Mouse (Mus musculus) left cerebral cortex, postnatal 10 days (tissue): ENCODE results near the gene Atp6v0d1. TPM values are rescaled to one million over a fixed set of nuclear protein-coding genes. Genes with fewer than 3 reads are reported as not detected.
A peak's percentile ranks its signal among the peaks of the same experiment; 100 is the strongest.

Source experiments
- DNase-seq, 2 experiments: peaks; one replicate each; pipeline ENCODE4 v3.0.0; 2021 to 2022; ENCODE audit warnings: low spot score in 2 of 2, mixed read lengths in 1 of 2; ENCODE audit errors: extremely low spot score in 1 of 2
- intact Hi-C: fragments of 180-260 bp; cut with DNase I; formaldehyde crosslinking; loops from one replicate; pipeline ENCODE4 v1.15.1; 2025
- total RNA-seq, 2 experiments: library from RNA; stranded (reverse); gene quantifications; 2 replicates each; pipeline ENCODE4 v1.2.3; 2021

Atp6v0d1 gene
- total RNA-seq, 2 experiments from 2014 or later = 346 to 352 TPM

DNA sequence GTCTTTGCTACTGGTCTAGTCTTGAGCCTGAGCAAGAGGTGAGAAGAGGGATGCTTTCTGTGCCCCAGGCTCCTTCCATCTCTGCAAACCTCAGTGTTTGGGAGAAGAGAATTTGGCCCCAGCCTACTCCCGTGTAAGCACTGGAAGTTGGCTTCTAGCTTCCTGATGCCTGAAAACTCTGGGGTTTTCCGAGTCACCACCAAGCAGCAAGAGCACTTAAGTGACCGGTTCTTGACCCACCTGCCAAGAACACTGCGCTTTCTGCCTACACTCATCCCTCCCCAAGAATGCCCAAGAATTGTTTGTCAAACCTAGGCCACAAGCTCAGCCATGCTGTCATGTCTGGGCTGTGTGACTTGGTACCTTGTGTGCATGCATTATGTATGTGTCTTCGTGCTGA, 45.3 kb downstream of the Atp6v0d1 start:
- DNase-seq = no peak
- intact Hi-C loops = no loop called here

DNA sequence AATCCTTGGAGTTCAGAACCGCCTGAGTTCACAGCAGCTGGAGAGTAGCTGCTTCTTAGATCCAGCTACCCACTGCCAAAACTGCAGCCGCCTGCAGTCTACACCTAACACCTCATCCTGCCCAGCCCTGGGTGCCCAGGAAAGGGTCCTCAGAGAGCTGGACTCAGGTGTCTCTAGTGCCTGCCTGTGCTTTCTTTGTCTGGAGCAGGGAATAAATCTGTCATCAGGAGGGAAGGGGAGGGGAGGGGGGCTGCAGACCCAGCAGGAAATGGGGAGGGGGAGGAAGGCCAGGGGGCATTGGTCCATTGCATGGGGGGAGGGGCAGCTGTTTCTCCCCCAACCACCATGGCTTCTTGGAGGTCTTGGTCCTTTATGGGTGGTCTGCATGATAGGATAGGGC, 46.3 kb downstream of the Atp6v0d1 start:
- DNase-seq = no peak
- intact Hi-C loops = loop anchor here (5.0 kb wide), 1 partner anchor 33 kb away; no protein-coding TSS in a partner anchor

GRCm38 (mm10) chr8:105518436-105519313, 47.2 kb downstream of the Atp6v0d1 start, which contains the start of gene Hsd11b2:
Gene Hsd11b2 (plus strand): TSS chr8:105518755.
- intact Hi-C loops = loop anchor here (5.0 kb wide), 1 partner anchor 34 kb away; no protein-coding TSS in a partner anchor
- peak in 1 of 2 experiments; percentile 65 for DNase-seq

- intact Hi-C loops = loop anchor here (5.0 kb wide), 1 partner anchor 35 kb away; no protein-coding TSS in a partner anchor
Measured at GRCm38 (mm10) chr8:105517346-105517745, 48.5 kb downstream of the Atp6v0d1 start.

GRCm38 (mm10) chr8:105516018-105516645, 49.7 kb downstream of the Atp6v0d1 start:
- intact Hi-C loops = loop anchor here (5.0 kb wide), 1 partner anchor 36 kb away; no protein-coding TSS in a partner anchor
- DNase-seq = peak; percentile 57 to 75

More at GRCm38 (mm10) chr8:105517346-105517745, 48.5 kb downstream of the Atp6v0d1 start:
- no peak for DNase-seq

DNA sequence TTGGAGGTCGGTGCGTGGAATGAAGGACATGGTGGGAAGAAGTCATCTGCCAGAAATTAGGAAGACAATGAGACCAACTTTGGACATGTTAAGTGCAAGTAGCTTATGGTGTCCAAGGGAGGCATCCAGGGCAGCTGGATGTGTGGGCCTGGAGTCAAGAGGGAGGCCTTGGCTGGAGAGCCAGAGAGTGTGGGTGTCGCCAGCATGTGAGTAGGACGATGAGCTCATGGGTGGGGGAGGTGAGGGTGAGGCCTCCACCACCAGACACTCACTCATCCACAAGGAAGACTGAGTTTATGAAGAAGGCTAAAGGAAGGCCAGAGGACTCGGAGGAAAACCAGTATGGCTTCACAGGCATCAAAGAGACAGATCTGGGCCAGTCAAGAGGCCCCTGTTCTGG, 51.2 kb downstream of the Atp6v0d1 start:
- DNase-seq = no peak
- intact Hi-C loops = loop anchor here (5.0 kb wide), 1 partner anchor 38 kb away; no protein-coding TSS in a partner anchor

DNA sequence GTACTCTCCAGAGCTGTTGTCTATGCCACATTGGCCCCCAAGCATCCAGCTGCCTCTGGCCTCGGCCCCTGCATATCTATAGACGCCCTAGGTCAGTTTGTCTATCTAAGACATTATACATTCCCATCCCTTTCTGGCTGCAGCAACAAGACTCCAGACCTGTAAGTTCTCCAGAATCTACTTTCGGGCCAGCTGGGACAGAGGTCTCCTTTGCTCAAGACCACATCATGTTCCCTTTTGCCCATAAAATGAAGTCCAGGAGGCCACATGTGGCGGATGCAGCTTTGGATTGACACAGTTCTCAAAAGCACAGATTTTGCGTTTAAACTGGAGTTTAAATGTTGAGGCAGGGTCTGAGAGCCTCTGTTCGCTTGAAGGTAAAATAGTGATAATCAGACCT, 51.7 kb downstream of the Atp6v0d1 start:
- intact Hi-C loops = no loop called here
- DNase-seq = no peak

GRCm38 (mm10) chr8:105509997-105510735, 55.7 kb downstream of the Atp6v0d1 start:
- DNase-seq = no peak
- intact Hi-C loops = no loop called here

DNA sequence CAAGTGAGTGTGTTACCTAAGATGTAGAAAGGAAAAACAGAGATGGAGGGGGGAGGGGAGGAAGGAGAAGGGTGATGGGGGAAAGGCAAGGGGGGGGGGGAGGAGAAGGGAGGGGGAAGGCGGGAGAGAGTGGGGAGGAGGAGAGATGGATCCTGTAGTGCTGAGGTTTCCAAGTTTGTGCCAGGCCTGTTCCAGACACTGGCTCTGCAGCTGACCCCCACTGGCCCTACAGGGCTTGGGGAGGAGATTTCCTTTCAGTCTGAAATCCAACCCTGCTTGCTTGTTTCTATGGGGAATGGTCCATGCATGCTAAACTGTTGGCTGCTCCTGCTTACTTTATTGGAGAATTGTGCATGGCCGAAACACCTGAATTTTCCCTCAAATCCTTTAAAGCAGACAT, 57.1 kb downstream of the Atp6v0d1 start:
- no peak for DNase-seq
- intact Hi-C loops = no loop called here

GRCm38 (mm10) chr8:105506977-105507376, 58.9 kb downstream of the Atp6v0d1 start:
- no peak for DNase-seq
- intact Hi-C loops = no loop called here

DNA sequence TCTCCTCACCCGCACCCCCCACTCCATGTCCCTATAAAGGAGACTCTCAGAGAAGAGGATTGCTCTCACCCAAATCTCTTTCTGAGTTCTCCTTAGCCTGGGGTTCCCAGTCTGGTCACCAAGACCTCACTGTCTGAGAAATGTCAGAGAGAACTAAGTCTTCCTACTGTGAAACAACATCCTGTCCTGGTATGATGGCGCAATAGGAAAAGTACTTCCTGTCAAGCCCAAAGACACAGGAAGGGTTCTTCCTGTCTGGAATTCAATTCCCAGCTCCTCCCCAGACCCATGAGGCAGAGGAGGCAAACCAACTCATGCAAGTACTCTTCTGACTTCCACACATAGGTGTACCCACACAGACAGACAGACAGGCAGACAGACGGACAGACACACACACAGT, 61.2 kb downstream of the Atp6v0d1 start:
- intact Hi-C loops = no loop called here
- DNase-seq = no peak

DNA sequence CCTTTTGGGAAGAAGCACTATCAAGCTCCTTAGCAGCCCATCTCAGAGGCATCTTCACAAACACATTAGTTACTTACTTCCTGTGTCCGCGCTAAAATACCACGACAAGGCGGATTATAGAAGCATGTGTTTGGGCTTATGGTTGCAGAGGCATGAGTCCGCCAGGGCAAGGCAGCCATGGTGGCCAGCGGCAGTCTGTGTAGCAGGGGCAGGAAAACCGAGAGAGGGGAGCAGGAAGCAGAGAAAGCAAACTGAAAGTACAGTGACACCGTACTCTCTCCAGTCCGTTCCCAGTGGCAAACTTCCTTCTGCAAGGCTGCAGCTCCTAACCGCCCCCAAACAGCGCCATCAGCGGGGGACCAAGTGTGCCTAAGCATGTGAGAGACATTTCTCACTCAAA, 66.1 kb downstream of the Atp6v0d1 start:
- intact Hi-C loops = no loop called here
- DNase-seq = no peak

DNA sequence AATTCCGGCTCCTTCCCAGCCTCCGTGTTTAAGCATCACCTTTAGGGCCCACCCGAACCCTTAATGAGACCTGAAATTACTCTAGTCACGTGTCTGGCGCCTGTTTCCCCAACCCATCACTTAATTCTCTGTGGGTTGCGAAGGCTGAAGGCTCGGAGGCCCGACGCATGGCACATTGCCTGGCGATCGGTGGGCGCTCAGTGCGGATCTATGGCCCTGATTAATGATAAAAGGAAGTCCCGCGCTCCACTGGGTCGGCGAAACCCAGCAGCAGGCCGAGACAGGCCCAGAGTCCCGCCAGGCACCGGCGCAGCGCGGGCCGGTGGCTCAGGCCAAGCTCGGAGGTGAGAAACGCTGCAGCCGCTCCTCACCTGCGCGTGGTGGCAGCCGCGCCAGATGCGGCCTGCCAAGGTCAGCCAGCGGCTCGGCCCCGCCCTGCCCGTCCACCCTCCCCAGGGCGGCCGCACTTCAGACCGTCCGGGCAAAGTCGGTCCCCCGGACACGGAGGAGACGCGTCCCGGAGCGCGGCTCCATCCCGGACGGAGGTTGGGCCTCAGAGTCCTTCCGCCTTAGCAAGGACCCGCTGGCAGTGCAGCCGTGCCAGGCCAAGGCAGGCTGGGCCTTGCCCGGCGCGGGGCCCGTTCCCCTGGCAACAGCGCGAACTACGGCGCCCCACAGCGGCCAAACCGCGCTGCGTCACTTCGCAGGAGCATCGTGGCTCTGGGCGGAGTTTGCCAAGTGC, 69.2 kb downstream of the Atp6v0d1 start, which contains the start of gene Zdhhc1:
TSS of gene Zdhhc1 (minus strand) at position 464 of the 742 bp plus-strand sequence.
- intact Hi-C loops = no loop called here
- DNase-seq = peak; percentile 80 to 93

DNA sequence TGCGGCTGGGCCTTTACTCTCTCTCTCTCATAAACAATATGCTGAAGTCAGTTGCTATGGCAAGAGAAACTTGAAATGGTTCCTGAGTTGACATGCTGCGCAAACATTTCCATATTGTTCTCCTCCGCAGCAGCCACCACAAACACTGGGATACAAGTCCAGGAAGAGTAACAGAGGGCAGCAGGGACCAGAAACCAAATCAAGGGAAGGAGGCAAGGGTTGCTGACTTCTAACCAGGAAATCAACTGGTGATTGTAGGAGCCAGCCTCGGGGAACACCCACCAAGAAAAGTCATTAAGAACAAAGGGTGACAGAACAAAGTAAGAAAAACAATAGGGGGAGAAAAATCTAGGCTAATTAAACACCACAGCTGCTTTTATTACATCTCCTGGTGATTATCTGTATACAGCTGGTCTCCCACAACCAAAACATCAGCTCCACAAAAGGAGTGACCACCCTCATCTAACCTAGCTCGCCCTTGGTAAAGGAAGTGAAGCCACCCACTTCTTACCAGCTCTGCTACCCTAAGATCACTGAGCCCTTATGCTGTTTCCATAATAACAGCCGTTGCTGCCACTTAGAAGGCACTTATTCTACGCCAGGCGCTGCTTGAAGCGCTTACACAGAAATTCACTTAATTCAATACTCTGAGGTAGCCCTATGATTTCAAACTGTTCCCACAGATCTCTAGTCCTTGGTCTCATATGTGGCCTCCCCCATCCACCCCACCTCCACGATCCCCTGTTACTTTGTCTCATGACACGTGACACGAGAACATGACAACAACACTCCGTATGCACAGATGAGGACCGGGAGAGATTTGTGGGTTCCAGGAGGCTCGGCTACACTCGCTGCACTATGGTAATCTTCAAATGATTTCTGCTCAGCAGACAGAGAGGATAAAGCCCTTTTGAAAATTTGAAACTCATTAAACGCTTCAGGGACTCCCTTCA, 70.2 kb downstream of the Atp6v0d1 start:
- no peak for DNase-seq
- intact Hi-C loops = no loop called here

DNA sequence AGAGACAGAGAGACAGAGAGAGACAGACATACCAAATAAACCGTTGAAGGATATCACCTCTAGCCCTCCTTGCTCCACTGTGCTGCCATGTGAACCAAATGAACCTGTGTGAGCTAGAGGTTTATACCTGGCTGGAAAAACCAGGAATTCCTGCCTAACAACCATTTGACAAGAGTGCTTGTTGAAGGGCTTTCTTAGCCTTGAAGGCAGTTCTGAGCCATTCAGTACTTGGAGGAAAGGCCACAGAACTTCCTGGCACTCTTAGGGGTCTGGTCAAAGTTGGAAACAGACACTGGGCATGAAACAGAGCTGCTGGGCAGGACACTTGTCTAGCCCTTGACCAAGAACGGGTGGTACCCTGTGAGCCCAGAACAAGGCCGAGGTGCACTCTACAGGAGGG, 71.3 kb downstream of the Atp6v0d1 start:
- DNase-seq = no peak
- intact Hi-C loops = no loop called here

- intact Hi-C loops = no loop called here
- DNase-seq = no peak
Measured at GRCm38 (mm10) chr8:105493495-105493894, 72.4 kb downstream of the Atp6v0d1 start.

GRCm38 (mm10) chr8:105489281-105489680, 76.6 kb downstream of the Atp6v0d1 start:
- intact Hi-C loops = no loop called here
- DNase-seq = no peak
